Mouse (Mus musculus): ENCODE data around the gene Dlx3. TPM values are rescaled to one million over a fixed set of nuclear protein-coding genes. Genes with fewer than 3 reads are reported as not detected.

Gene Dlx3
- polyA plus RNA-seq, 1 experiment: 31.8 TPM

DNA sequence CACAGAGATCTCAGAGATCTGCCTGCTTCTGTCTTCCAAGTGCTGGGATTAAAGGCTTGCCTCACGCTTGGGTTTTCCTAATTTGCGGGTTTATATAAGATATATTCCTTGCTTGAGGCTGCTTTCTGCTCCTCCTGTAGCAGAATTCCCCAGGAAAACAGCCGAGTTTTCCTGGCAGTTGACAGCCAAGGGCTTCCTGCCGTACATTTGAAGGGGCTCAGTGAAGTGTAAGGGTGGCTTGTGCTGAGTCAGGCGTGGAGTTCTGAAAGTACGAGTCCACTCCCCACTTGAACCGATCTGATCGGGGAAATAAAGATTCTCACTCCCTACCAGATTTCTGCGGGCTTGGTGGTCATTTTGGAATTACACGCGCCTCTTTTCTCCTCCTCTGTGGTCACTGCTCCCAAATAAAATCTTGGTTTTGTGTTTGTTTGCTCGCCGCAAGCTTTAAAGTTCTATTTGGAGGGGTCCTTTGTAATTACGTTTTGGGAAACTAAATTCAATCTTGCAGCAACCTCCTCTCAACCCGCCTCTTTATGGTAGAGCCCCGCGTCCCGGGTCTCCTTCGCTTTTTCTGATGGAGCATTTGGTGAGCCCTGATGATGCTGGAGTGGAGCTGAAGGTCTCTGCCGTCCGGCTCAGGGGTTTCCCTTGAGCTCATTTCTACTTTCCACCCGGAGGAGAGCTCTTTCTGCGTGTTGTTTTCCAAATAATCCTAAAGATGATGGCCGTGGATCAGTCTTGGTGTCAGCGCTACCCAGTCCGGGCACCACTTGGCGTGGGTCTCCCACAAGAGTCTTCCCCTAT, 29.7 kb downstream of the Dlx3 start:
- TF ChIP-seq USF1 (IDR thresholded peaks at IDR 0.05; ENCODE audit: low read depth) (no peak), MYOD1 (IDR thresholded peaks at IDR 0.05; ENCODE audit: control insufficient read depth, insufficient read length, low read depth) (no peak), CEBPB (IDR thresholded peaks at IDR 0.05; ENCODE audit: low read depth) (no peak), MYOG (IDR thresholded peaks at IDR 0.05; ENCODE audit: control insufficient read depth, extremely low read depth, insufficient read length) (no peak), CTCF (IDR thresholded peaks at IDR 0.05; ENCODE audit: control insufficient read depth, insufficient read depth, insufficient read length) (no peak), FOSL1 (IDR thresholded peaks at IDR 0.05; ENCODE audit: insufficient read depth, low read length, poor library complexity, severe bottlenecking) (no peak), MAX (IDR thresholded peaks at IDR 0.05) (no peak)
- Histone ChIP-seq H3K27me3 (ENCODE audit: control insufficient read depth, insufficient read depth, insufficient read length) (no peaks in the 10 kb centered on the region), H3K79me3 (ENCODE audit: low read depth) (no peaks in the 10 kb centered on the region), H3ac (ENCODE audit: control insufficient read depth, insufficient read length, low read depth) (no peak overlapping the region), H3K36me3 (ENCODE audit: control insufficient read depth, insufficient read depth) (no peaks in the 10 kb centered on the region), H3K4me3 (ENCODE audit: insufficient read depth, poor library complexity, severe bottlenecking) (no peak overlapping the region), H3K79me2 (ENCODE audit: control insufficient read depth, insufficient read depth) (no peaks in the 10 kb centered on the region)

DNA sequence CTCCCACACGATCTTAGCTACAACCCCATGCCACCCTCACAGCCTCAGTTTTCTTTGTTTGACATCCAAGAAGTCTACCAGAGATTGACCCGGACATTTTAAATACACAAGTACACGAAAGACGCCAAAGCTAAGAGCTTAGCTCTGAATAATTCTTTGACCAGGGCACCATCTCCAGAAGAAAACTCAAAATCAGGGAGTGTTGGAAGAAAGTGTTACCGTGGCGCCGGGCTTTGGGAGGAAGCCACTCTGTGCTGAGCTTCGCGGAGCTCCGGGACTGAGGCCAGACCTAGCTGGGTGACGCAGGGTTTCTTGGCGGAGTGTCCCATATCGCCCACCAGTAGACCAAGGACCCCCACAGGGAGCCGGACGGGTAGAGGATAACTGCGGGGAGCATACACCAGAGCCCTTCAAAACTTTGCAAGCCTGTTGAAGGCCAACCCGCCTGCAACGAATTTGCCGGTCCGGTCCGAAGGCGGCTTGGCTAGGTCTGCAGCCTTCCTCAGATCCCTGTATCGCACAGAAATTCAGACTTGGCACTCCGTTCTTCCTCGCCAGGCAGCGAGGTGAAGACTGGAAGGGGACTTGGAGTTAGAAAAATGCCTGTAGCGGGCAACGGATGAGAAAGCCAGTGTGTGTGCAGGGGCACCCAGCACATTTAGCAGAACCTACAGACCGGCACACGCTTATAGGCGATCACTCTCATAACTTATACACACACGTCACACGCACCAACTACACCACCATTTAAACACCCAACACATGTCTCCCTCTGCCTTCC, 30.5 kb downstream of the Dlx3 start:
- Histone ChIP-seq H3K4me3 (ENCODE audit: insufficient read depth, poor library complexity, severe bottlenecking) (no peak overlapping the region), H3K36me3 (ENCODE audit: control insufficient read depth, insufficient read depth) (no peaks in the 10 kb centered on the region), H3K79me2 (ENCODE audit: control insufficient read depth, insufficient read depth) (no peaks in the 10 kb centered on the region), H3K27me3 (ENCODE audit: control insufficient read depth, insufficient read depth, insufficient read length) (no peaks in the 10 kb centered on the region), H3K79me3 (ENCODE audit: low read depth) (no peaks in the 10 kb centered on the region), H3ac (ENCODE audit: control insufficient read depth, insufficient read length, low read depth) (no peak overlapping the region)
- TF ChIP-seq FOSL1 (IDR thresholded peaks at IDR 0.05; ENCODE audit: insufficient read depth, low read length, poor library complexity, severe bottlenecking) (no peak), USF1 (IDR thresholded peaks at IDR 0.05; ENCODE audit: low read depth) (no peak), CEBPB (IDR thresholded peaks at IDR 0.05; ENCODE audit: low read depth) (no peak), MYOG (IDR thresholded peaks at IDR 0.05; ENCODE audit: control insufficient read depth, extremely low read depth, insufficient read length) (no peak), MAX (IDR thresholded peaks at IDR 0.05) (no peak), CTCF (IDR thresholded peaks at IDR 0.05; ENCODE audit: control insufficient read depth, insufficient read depth, insufficient read length) (no peak), MYOD1 (IDR thresholded peaks at IDR 0.05; ENCODE audit: control insufficient read depth, insufficient read length, low read depth) (no peak)

GRCm38 (mm10) chr11:95153116-95153515, 33.2 kb downstream of the Dlx3 start:
- Histone ChIP-seq H3K36me3 (ENCODE audit: control insufficient read depth, insufficient read depth) (no peaks in the 10 kb centered on the region), H3K79me2 (ENCODE audit: control insufficient read depth, insufficient read depth) (no peaks in the 10 kb centered on the region), H3K79me3 (ENCODE audit: low read depth) (no peaks in the 10 kb centered on the region), H3K27me3 (ENCODE audit: control insufficient read depth, insufficient read depth, insufficient read length) (no peaks in the 10 kb centered on the region), H3K4me3 (ENCODE audit: insufficient read depth, poor library complexity, severe bottlenecking) (no peak overlapping the region), H3ac (ENCODE audit: control insufficient read depth, insufficient read length, low read depth) (no peak overlapping the region)
- peak; percentile 64 for TF ChIP-seq MAX (IDR thresholded peaks at IDR 0.05)
- no peak for TF ChIP-seq MYOG (IDR thresholded peaks at IDR 0.05; ENCODE audit: control insufficient read depth, extremely low read depth, insufficient read length)

DNA sequence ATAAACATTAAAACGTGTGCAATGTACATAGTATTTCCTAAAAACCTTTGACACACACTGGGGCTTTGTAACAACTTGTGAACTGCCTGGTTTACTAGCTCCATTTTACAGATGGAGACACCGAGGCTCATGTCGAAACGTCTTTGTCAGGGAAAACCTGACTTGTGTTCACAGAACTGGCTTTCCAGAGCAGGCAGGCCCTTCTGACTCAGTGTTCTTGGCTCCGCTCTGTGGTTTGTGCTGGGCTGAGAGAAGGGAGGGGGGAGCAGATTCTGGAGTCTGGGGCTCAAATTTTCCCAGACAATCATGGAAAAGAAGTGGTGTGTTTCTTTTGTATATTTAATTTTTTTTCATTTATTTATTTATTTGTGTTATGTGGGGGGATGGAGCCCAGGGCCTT, 33.8 kb downstream of the Dlx3 start:
- Histone ChIP-seq H3K27me3 (ENCODE audit: control insufficient read depth, insufficient read depth, insufficient read length) (no peaks in the 10 kb centered on the region), H3ac (ENCODE audit: control insufficient read depth, insufficient read length, low read depth) (no peak overlapping the region), H3K4me3 (ENCODE audit: insufficient read depth, poor library complexity, severe bottlenecking) (no peak overlapping the region), H3K79me2 (ENCODE audit: control insufficient read depth, insufficient read depth) (no peaks in the 10 kb centered on the region), H3K36me3 (ENCODE audit: control insufficient read depth, insufficient read depth) (no peaks in the 10 kb centered on the region), H3K79me3 (ENCODE audit: low read depth) (no peaks in the 10 kb centered on the region)
- no peak for TF ChIP-seq MYOD1 (IDR thresholded peaks at IDR 0.05; ENCODE audit: control insufficient read depth, insufficient read length, low read depth)
- TF ChIP-seq FOSL1 (IDR thresholded peaks at IDR 0.05; ENCODE audit: insufficient read depth, low read length, poor library complexity, severe bottlenecking): no peak
- TF ChIP-seq CTCF (IDR thresholded peaks at IDR 0.05; ENCODE audit: control insufficient read depth, insufficient read depth, insufficient read length): no peak
- no peak for TF ChIP-seq USF1 (IDR thresholded peaks at IDR 0.05; ENCODE audit: low read depth)

GRCm38 (mm10) chr11:95155511-95155910, 35.6 kb downstream of the Dlx3 start:
- no peak for TF ChIP-seq MYOG (IDR thresholded peaks at IDR 0.05; ENCODE audit: control insufficient read depth, extremely low read depth, insufficient read length)
- no peak for TF ChIP-seq CTCF (IDR thresholded peaks at IDR 0.05; ENCODE audit: control insufficient read depth, insufficient read depth, insufficient read length)
- TF ChIP-seq CEBPB (IDR thresholded peaks at IDR 0.05; ENCODE audit: low read depth): no peak
- TF ChIP-seq FOSL1 (IDR thresholded peaks at IDR 0.05; ENCODE audit: insufficient read depth, low read length, poor library complexity, severe bottlenecking): no peak
- no peak for TF ChIP-seq MAX (IDR thresholded peaks at IDR 0.05)
- no peak for TF ChIP-seq MYOD1 (IDR thresholded peaks at IDR 0.05; ENCODE audit: control insufficient read depth, insufficient read length, low read depth)
- TF ChIP-seq USF1 (IDR thresholded peaks at IDR 0.05; ENCODE audit: low read depth): no peak
- no peaks in the 10 kb centered on the region for H3K79me2 ChIP-seq (ENCODE audit: control insufficient read depth, insufficient read depth)
- H3K79me3 ChIP-seq (ENCODE audit: low read depth): no peaks in the 10 kb centered on the region
- H3K4me3 ChIP-seq (ENCODE audit: insufficient read depth, poor library complexity, severe bottlenecking): no peak overlapping the region
- H3ac ChIP-seq (ENCODE audit: control insufficient read depth, insufficient read length, low read depth): no peak overlapping the region
- no peaks in the 10 kb centered on the region for H3K36me3 ChIP-seq (ENCODE audit: control insufficient read depth, insufficient read depth)
- H3K27me3 ChIP-seq (ENCODE audit: control insufficient read depth, insufficient read depth, insufficient read length): no peaks in the 10 kb centered on the region

Measured in C2C12 (cell line).